Mouse (Mus musculus): ENCODE measurements at regions not wholly inside any gene's neighbourhood (a gene's known extent, or its start where the extent isn't known, plus 50 kb on each side); places are given as distances from the start of the nearest gene placed in this dataset.

DNA sequence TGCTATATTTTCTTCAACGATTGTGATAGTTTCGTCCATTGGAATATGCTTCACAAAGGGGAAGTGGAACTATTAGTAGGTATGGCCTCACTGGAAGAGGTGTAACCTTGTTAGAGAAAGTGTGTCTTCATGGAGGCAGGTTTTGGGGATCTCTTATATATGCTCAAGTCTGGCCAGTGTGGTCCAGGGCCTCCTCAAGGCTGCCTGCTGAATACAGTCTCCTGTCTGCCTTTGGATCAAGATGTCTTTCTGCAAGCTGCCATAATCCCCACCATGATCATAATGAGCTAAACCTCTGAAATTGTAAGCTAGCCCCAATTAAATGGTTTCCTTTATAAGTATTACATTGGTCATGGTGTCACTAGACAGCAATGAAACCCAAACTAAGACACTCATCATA, 384.3 kb downstream of the Btbd3 start:
- DNase-seq: no peak

GRCm38 (mm10) chr2:138641335-138641734, 385.0 kb downstream of the Btbd3 start:
- no peak for DNase-seq

DNA sequence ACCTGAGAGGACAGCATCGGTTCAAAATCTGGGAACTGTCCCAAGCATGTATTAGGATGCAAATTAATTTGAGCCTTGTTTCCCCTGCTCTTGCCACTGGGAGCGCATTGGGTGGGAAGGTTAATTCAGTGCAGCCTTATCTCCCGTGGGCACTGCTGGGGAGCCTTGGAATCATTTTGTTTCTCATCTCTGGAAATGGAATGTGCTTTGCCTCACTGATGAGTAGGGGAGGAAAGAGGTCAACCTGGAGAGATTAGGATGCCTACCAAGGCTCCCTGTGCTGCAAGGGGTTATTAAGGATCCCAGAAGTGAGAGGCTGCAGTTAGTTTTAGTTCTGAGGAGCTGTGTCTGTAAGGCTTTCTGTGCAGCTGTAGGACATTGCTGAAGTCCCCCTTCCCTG, 392.3 kb downstream of the Btbd3 start:
- DNase-seq: no peak

DNA sequence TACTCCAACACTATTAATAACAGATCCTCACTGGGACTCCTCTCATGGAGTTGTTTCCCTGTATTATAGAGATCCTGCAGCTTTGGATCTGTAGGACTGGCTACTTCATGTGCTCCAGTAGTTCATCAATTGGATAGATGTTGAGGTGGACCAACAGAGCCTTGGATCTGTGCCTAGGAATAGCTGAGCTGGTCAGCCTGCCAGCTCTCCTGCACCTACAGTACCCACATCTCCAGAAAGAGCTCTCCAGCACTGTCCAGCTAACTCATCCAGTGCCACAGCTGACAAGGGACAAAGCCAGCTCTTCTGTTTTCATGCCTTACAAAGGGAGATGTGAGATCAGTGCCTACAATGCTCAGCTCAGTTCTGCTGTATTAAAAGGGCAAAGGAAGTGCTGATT, 403.0 kb downstream of the Btbd3 start:
- DNase-seq: no peak

DNA sequence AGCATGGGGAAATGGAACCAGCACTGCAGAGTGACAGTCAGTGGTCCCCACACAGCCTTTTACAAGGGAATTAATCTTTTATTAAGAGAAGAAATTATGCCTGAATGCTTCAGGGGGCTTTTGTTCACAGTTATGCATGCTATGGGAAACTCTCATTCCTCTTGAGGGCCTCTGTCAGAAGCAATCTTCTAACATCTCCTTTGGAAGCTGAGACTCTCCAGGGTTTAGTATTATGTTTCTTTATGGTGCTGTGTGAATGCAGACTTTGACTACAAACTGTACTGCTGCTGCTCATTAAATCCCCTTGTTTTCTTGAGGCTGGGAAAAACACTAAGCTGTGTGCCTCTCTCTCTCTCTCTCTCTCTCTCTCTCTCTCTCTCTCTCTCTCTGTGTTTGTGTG, 413.9 kb downstream of the Btbd3 start:
- DNase-seq: no peak

- DNase-seq: no peak
These were observed 418.4 kb downstream of the Btbd3 start for GRCm38 (mm10) chr2:138674801-138675200.

DNA sequence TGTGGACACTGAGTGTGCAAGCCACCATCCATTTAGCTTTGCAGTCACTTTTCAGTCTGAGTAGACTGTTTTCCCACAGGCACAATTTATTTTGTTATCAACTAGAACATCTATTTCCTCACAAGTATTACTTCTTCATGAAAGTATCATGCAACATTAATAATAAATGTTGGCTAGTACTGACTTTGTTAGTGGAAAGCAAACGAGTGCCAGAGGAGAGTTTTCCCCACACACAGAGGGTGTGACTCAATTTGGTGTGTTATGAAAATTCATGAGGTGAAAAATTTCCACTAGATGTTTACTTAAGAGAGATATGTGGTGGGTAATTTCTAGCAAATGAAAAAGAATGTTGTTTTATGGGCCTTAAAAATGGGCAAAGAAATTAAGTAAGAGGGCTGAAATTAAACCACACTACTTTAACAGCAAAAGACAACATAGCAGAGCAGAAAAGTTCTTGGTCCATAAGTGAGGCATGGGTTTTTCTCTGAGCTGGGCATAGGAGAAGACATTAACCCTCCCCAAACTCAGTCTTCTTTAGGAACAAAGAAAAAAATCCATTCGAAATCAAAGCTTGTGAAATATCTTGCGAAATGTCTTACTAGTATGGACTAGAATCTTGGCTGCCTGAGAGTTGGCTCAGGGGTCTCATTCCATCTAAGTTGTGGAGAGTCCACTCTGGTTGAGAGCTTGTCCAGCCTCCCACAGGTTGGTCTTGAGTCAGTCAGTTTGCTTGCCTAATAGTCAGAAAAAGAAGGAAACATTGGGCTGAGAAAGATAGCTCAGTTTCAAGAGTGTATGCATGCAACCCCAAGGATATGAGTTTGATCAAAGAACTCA, 419.1 kb downstream of the Btbd3 start:
- no peak for DNase-seq

GRCm38 (mm10) chr2:138688140-138688871, 431.9 kb downstream of the Btbd3 start:
- no peak for DNase-seq

- DNase-seq: no peak
These were observed 433.1 kb downstream of the Btbd3 start for GRCm38 (mm10) chr2:138689497-138689896.

DNA sequence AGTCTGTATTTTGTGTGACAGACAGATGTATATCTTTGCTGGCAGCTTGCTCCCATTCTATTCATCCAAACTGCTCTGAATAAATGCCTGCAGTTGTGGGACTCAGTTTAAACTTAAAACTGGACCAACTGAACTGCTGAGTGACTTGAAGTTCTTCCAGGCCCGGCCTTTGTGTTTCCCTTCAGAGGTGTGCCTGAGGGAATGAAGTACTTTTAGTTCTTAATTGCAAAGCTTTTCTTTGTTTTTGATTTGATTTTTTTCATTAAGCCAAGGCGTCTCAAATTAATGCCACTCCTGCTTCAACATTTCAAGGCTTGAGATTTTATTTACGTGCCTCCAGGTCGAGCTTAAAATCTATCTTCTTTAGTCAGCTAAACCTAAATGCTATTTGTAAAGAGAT, 446.4 kb downstream of the Btbd3 start:
- no peak for DNase-seq

GRCm38 (mm10) chr2:138703943-138704541, 447.7 kb downstream of the Btbd3 start:
- DNase-seq: no peak

DNA sequence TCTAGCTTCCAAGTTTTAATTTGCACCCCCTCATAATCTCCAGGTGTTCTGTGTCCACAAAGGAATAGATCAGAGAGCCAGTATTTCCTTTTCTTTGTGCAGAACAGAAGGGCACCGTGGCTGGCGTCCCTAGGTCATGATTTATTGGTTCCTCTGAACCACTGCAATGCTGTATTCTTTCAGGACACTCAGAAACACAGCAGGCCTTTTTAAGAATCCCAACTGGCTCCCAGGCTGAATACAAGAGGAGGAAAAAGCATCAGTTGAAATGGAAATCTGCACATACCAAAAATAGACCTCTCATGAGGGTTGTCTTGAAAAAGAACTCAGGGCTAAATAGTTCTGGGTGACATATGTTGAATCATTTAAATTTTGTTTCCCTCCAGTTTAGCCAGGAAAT, 452.4 kb downstream of the Btbd3 start:
- DNase-seq: no peak

DNA sequence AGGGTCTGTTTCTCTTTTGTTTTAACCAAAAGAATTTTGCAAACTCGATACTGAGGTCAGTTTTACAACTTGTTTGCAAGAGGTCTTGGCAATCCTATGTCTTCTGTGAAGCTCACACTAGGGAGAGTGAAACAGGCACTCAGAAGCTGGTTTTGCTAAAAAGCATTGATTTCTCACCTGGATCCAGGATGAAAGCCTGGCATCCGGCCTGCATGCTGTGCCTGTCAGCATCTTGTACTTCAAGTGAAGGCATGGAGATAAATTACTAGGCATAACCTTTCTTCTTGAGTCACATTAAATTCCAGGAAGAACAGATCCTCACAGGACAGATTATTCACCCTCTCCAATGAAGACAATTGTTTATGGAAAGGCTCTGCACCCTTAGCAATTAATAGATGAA, 477.5 kb downstream of the Btbd3 start:
- DNase-seq: no peak

DNA sequence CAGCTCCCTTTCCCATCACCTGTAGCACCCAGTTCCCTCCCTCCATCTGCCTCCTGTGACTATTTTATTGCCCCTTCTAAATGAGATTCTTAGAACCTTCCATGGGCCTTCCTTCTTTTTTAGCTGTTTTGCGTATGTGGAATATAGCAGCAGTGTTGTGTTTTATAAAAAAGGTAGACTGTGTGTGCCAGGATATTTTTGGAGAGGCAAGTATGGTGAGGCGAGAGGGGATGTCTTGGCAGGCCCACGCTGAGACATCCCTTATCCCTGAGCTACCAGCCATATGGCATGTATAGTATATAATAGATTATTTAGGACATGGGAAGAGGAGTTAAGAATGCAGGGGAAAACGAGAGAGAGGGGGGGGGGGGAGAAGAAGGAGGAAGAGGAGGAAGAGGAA, 488.4 kb downstream of the Btbd3 start:
- no peak for DNase-seq

- no peak for DNase-seq
These were observed 504.1 kb downstream of the Btbd3 start for GRCm38 (mm10) chr2:138760439-138760963.

DNA sequence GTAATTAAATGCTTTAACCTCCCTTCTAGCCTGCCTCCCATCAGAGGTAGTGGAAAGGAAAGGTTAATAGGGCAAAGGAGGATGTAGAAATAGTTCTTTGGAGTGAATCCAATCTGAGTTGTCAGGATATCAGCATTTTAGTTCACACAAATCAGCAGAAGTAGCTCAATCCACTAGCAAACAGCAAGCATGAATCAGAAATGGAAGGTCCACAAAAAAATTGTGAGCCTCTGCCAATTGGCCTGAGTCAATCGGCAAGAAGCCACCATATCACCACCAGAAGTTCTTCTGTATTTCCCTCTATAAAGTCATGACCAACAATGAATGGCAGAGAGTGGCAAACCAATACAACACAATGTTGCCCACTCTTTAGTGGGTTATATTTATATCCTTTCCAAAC, 505.0 kb downstream of the Btbd3 start:
- DNase-seq: no peak

- no peak for DNase-seq
These were observed 510.0 kb downstream of the Btbd3 start for GRCm38 (mm10) chr2:138766275-138766842.

DNA sequence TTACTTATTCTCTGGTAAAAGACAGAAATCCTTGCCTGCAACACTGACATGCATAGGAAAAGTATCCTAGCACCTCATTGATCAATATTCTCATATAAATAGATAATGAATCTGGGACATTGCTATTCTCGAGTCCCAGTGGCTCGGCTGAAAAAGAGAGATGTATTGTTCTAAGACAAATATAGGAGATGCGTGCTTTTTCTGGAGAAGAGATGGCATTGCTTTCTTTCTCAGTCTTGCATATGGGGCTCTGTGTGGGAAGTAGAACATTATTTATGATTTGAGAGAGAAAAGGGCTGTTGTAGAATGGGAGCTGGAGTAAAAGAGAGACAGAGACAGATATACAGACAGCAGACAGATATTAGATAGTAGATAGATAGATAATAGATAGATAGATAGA, 527.4 kb downstream of the Btbd3 start:
- DNase-seq: no peak

DNA sequence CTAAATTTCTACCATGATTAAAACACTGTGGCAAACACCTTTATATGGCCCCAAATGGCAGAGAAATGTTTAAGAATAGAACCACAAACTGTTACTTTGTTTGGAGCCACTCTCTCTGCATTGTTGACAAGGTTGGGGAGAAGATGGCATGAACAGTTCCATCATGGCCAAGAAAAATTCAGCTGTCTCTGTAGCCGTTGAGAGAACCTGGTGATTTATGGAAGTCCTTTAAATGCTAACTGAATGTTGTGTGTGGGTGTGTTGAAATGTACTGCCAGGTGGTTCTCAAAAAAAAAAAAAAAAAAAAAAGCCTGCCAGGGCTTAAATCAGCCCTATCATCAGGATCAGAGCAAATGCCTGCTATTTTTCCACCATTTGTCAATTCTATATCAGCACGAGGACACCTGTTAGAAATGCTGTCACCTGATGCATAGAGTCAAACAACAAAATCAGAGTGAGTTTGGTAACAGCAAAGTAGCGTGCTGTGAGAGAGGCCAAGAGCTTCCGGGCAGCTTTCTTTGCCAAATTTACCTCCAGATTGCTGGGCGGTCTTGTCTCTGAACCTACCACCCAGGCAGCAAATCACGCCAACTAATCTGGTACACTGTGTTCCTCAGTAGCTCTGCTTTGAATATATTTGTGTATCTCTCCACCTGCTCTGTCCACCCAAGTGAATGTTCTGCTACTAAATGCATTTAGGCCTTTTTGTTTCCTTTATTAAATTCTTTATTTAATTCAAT, 536.5 kb downstream of the Btbd3 start:
- DNase-seq: no peak

DNA sequence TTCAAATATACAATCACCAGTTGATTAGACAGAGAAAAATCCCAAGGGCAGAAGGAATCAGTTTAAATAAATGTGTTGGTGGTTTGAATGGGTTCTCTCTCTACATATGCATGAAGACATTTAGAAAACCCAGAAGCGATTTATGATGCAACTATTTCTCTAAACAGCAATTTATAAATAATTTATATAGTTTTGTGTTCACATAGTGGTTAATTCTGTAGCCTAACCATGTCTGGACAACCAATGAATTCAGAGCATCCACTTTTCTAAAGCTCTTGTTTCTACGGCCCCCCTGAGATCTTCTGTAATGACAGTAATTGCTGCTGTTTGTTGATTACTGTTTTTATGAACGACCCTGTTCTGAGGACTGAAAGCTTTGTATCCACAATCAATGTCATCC, 549.8 kb downstream of the Btbd3 start:
- no peak for DNase-seq

GRCm38 (mm10) chr2:138809767-138810166, 553.4 kb downstream of the Btbd3 start:
- no peak for DNase-seq

DNA sequence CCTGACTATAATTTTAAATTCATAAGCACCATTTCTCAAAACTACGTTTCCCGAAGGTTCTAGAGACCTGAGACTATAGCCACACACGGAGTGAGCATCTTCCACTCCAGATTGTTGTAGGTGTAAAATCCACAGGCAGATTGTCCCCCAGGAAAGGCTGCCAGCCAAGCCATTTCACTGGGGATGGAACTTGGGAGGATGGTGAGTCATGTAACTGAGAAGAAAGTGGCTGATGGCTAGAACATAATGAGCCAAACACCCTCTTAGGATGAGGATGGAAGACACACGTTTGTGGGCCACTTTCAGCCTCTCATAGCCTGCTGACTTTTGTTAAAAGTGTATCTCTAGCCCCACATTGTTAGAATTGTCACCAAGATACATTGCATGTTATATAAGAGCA, 564.1 kb downstream of the Btbd3 start:
- no peak for DNase-seq
